In genomic region chr13:55512379-55513031, GRCm38 (mm10) we compare ENCODE assay signal across 7 mouse cellular contexts. TPM values are rescaled to one million over a fixed set of nuclear protein-coding genes. Genes with fewer than 3 reads are reported as not detected.
DNase-seq lines count a peak whose midpoint lies in the region; ATAC-seq and TF ChIP-seq lines count a peak whose summit lies in the region.

No protein-coding gene starts in this region.

- peak overlapping the region; percentile 88 for H3K4me3 ChIP-seq in ES-E14 (ENCODE audit: insufficient read depth in 1 of 2, low read depth in 1 of 2, low read length in 2 of 2, poor library complexity in 1 of 2, severe bottlenecking in 1 of 2)
- H3K4me3 ChIP-seq in embryonic facial prominence, embryonic 15.5 days (replicated peaks), result peak overlapping the region; percentile 63
- peak overlapping the region; percentile 88 for H3K4me3 ChIP-seq in heart, postnatal 0 days (ENCODE audit: low read depth, low read length)
- peak overlapping the region; percentile 78 for H3K4me3 ChIP-seq in midbrain, embryonic 12.5 days

- in situ Hi-C loops in ES-E14 (cut with MboI; ENCODE audit: low sequenced_read_pairs in 2 of 2, unreplicated experiment in 2 of 2), result no loop called here

- no peaks in the 10 kb centered on the region for H3K9me3 ChIP-seq in ES-E14 (ENCODE audit: control insufficient read depth, insufficient read depth, low read depth, low read length)
- no peaks in the 10 kb centered on the region for H3K9me3 ChIP-seq in embryonic facial prominence, embryonic 15.5 days (replicated peaks)
- H3K9me3 ChIP-seq in heart, postnatal 0 days (replicated peaks; ENCODE audit: control insufficient read depth, low read length), result no peaks in the 10 kb centered on the region
- no peaks in the 10 kb centered on the region for H3K9me3 ChIP-seq in midbrain, embryonic 12.5 days

- H3K27ac ChIP-seq in ES-E14 (ENCODE audit: insufficient read depth, low read depth, low read length, poor library complexity, severe bottlenecking), result peak overlapping the region; percentile 23; the same call in 1 of the 2 replicates
- H3K27ac ChIP-seq in embryonic facial prominence, embryonic 15.5 days (replicated peaks), result peak overlapping the region; percentile 88
- peak overlapping the region; percentile 94 for H3K27ac ChIP-seq in heart, postnatal 0 days (ENCODE audit: low read depth)
- H3K27ac ChIP-seq in midbrain, embryonic 12.5 days (replicated peaks), result peak overlapping the region; percentile 72; the same call in 1 of the 2 replicates

- peak; percentile 72 for ATAC-seq in embryonic facial prominence, embryonic 15.5 days (ENCODE audit: insufficient number of reproducible peaks, low FRiP score, low TSS enrichment, low read depth)
- ATAC-seq in heart, postnatal 0 days (ENCODE audit: insufficient read depth, low read depth), result peak; percentile 60
- peak; percentile 51 for ATAC-seq in midbrain, embryonic 12.5 days (ENCODE audit: low FRiP score, low read depth)

- H3K36me3 ChIP-seq in ES-E14 (ENCODE audit: control insufficient read depth, insufficient read depth, low read length, poor library complexity, severe bottlenecking), result peaks cover 17% of the 10 kb centered on the region; the same call in 1 of the 2 replicates
- H3K36me3 ChIP-seq in embryonic facial prominence, embryonic 15.5 days, result peaks cover 30% of the 10 kb centered on the region
- peaks cover 30% of the 10 kb centered on the region for H3K36me3 ChIP-seq in heart, postnatal 0 days (replicated peaks; ENCODE audit: control insufficient read depth, insufficient read depth, low read length)
- peaks cover 20% of the 10 kb centered on the region for H3K36me3 ChIP-seq in midbrain, embryonic 12.5 days

- peaks cover 5 to 33% of the 10 kb centered on the region in 2 experiments for H3K4me1 ChIP-seq in ES-E14 (ENCODE audit: control insufficient read depth in 2 of 2, insufficient read depth in 2 of 2, low read length in 2 of 2, poor library complexity in 1 of 2)
- peaks cover 42% of the 10 kb centered on the region for H3K4me1 ChIP-seq in embryonic facial prominence, embryonic 15.5 days
- peaks cover 27% of the 10 kb centered on the region for H3K4me1 ChIP-seq in heart, postnatal 0 days (ENCODE audit: control insufficient read depth, insufficient read depth)
- H3K4me1 ChIP-seq in midbrain, embryonic 12.5 days, result peaks cover 26% of the 10 kb centered on the region

- peak overlapping the region; percentile 76 for H3K4me2 ChIP-seq in embryonic facial prominence, embryonic 15.5 days (replicated peaks)
- peak overlapping the region; percentile 84 for H3K4me2 ChIP-seq in heart, postnatal 0 days (ENCODE audit: low read depth, low read length)
- peak overlapping the region; percentile 79 for H3K4me2 ChIP-seq in midbrain, embryonic 12.5 days (replicated peaks)

- H3K27me3 ChIP-seq in embryonic facial prominence, embryonic 15.5 days, result no peaks in the 10 kb centered on the region
- peaks cover 38% of the 10 kb centered on the region for H3K27me3 ChIP-seq in heart, postnatal 0 days (ENCODE audit: control insufficient read depth, insufficient read depth, low read length)
- peaks cover 13% of the 10 kb centered on the region; the same call in 1 of the 2 replicates for H3K27me3 ChIP-seq in midbrain, embryonic 12.5 days

- no peak for DNase-seq in ES-E14 (ENCODE audit: low read depth, low spot score)
- DNase-seq in adrenal gland, postnatal 25 days, result peak; percentile 54
- peak; percentile 73 for DNase-seq in heart, postnatal 0 days (ENCODE audit: low spot score)
- peak; percentile 72 to 84 for DNase-seq in kidney, postnatal 4 days
- DNase-seq in urinary bladder, postnatal 36 days (ENCODE audit: low spot score in 2 of 2), result peak; percentile 56 to 62

- TF ChIP-seq CTCF in heart, postnatal 0 days (IDR thresholded peaks at IDR 0.05; ENCODE audit: low read depth), result no peak

- under 1% methylated on average over 25 of the region's 25 CpGs for WGBS in embryonic facial prominence, embryonic 15.5 days
- 1% methylated on average over 25 of the region's 25 CpGs for WGBS in heart, postnatal 0 days
- 6% methylated on average over 24 of the region's 25 CpGs for WGBS in midbrain, embryonic 12.5 days

- H3K9ac ChIP-seq in ES-E14 (ENCODE audit: insufficient read depth, low read depth, low read length, poor library complexity, severe bottlenecking), result peak overlapping the region; percentile 89
- H3K9ac ChIP-seq in embryonic facial prominence, embryonic 15.5 days, result peak overlapping the region; percentile 66
- peak overlapping the region; percentile 89 for H3K9ac ChIP-seq in heart, postnatal 0 days (replicated peaks; ENCODE audit: low read depth, low read length)
- H3K9ac ChIP-seq in midbrain, embryonic 12.5 days (replicated peaks), result peak overlapping the region; percentile 83

- no peak for TF ChIP-seq EP300 in heart, postnatal 0 days (IDR thresholded peaks at IDR 0.05; ENCODE audit: low read depth)

TF ChIP-seq in ES-E14, 5 proteins besides CTCF, POLR2A, EP300 and RAD21:
- no peak for TF ChIP-seq ZNF384 (IDR thresholded peaks at IDR 0.05; ENCODE audit: low read depth, low read length)
- no peak for TF ChIP-seq MAFK (IDR thresholded peaks at IDR 0.05; ENCODE audit: insufficient read depth, low read depth, low read length)
- no peak for TF ChIP-seq ZC3H11A (IDR thresholded peaks at IDR 0.05; ENCODE audit: borderline replicate concordance, low read depth, low read length)
- TF ChIP-seq HCFC1 (IDR thresholded peaks at IDR 0.05; ENCODE audit: borderline replicate concordance, insufficient read depth, low read length), result no peak
- no peak for TF ChIP-seq CHD2 (IDR thresholded peaks at IDR 0.05; ENCODE audit: low read depth, low read length)

RNA-seq across cellular contexts. Expression of gene Pdlim7, which starts 1.0 kb away (rescaled TPM):
- total RNA-seq in ES-E14 (2012; rRNA removed), result 46.7 and 58.2 TPM in 2 replicates
- 17.6 and 18.7 TPM in 2 replicates for total RNA-seq in adrenal gland, postnatal 25 days (2021)
- polyA plus RNA-seq in embryonic facial prominence, embryonic 15.5 days (2015; fragmentation: Nextera tagmentation; extraction: Ambion mirVana), result 165 and 180 TPM in 2 replicates
- total RNA-seq in heart, postnatal 0 days (2014; rRNA removed; ENCODE audit: low replicate concordance), result 134 and 186 TPM in 2 replicates
- 190 and 210 TPM in 2 replicates for polyA plus RNA-seq in heart, postnatal 0 days (2015; fragmentation: Nextera tagmentation; extraction: Ambion mirVana)
- polyA plus RNA-seq in midbrain, embryonic 12.5 days (2016; fragmentation: Nextera tagmentation; extraction: Ambion mirVana), result 140 and 156 TPM in 2 replicates

RNA-seq across cellular contexts. Expression of gene Dok3, which starts 16.6 kb away (rescaled TPM):
- 0.98 and 1.7 TPM in 2 replicates for total RNA-seq in ES-E14 (2012; rRNA removed)
- total RNA-seq in adrenal gland, postnatal 25 days (2021), result 3.4 and 4.4 TPM in 2 replicates
- polyA plus RNA-seq in embryonic facial prominence, embryonic 15.5 days (2015; fragmentation: Nextera tagmentation; extraction: Ambion mirVana), result 5.5 and 6.3 TPM in 2 replicates
- total RNA-seq in heart, postnatal 0 days (2014; rRNA removed; ENCODE audit: low replicate concordance), result 2.7 and 2.8 TPM in 2 replicates
- polyA plus RNA-seq in heart, postnatal 0 days (2015; fragmentation: Nextera tagmentation; extraction: Ambion mirVana), result 0.95 and 1.4 TPM in 2 replicates
- 2.9 and 4.6 TPM in 2 replicates for polyA plus RNA-seq in midbrain, embryonic 12.5 days (2016; fragmentation: Nextera tagmentation; extraction: Ambion mirVana)

RNA-seq across cellular contexts. Expression of gene Ddx41, which starts 24.0 kb away (rescaled TPM):
- total RNA-seq in ES-E14 (2012; rRNA removed), result 85.9 and 120 TPM in 2 replicates
- total RNA-seq in adrenal gland, postnatal 25 days (2021), result 52.6 and 57.3 TPM in 2 replicates
- 61.4 and 66.2 TPM in 2 replicates for polyA plus RNA-seq in embryonic facial prominence, embryonic 15.5 days (2015; fragmentation: Nextera tagmentation; extraction: Ambion mirVana)
- 25.3 and 30.4 TPM in 2 replicates for total RNA-seq in heart, postnatal 0 days (2014; rRNA removed; ENCODE audit: low replicate concordance)
- 16.3 and 17.3 TPM in 2 replicates for polyA plus RNA-seq in heart, postnatal 0 days (2015; fragmentation: Nextera tagmentation; extraction: Ambion mirVana)
- polyA plus RNA-seq in midbrain, embryonic 12.5 days (2016; fragmentation: Nextera tagmentation; extraction: Ambion mirVana), result 64.6 and 73.4 TPM in 2 replicates

RNA-seq across cellular contexts. Expression of gene Dbn1, which starts 24.6 kb away (rescaled TPM):
- total RNA-seq in ES-E14 (2012; rRNA removed), result 77.0 and 83.8 TPM in 2 replicates
- 14.6 and 19.1 TPM in 2 replicates for total RNA-seq in adrenal gland, postnatal 25 days (2021)
- polyA plus RNA-seq in embryonic facial prominence, embryonic 15.5 days (2015; fragmentation: Nextera tagmentation; extraction: Ambion mirVana), result 190 and 193 TPM in 2 replicates
- 38.5 and 46.0 TPM in 2 replicates for total RNA-seq in heart, postnatal 0 days (2014; rRNA removed; ENCODE audit: low replicate concordance)
- 30.2 and 30.9 TPM in 2 replicates for polyA plus RNA-seq in heart, postnatal 0 days (2015; fragmentation: Nextera tagmentation; extraction: Ambion mirVana)
- polyA plus RNA-seq in midbrain, embryonic 12.5 days (2016; fragmentation: Nextera tagmentation; extraction: Ambion mirVana), result 558 and 585 TPM in 2 replicates

RNA-seq across cellular contexts. Expression of gene Prr7, which starts 48.4 kb away (rescaled TPM):
- 2.5 and 5.8 TPM in 2 replicates for total RNA-seq in ES-E14 (2012; rRNA removed)
- total RNA-seq in adrenal gland, postnatal 25 days (2021), result 3.8 and 3.9 TPM in 2 replicates
- 1.5 TPM in 2 replicates for polyA plus RNA-seq in embryonic facial prominence, embryonic 15.5 days (2015; fragmentation: Nextera tagmentation; extraction: Ambion mirVana)
- 3.6 and 8.2 TPM in 2 replicates for total RNA-seq in heart, postnatal 0 days (2014; rRNA removed; ENCODE audit: low replicate concordance)
- 0.08 TPM in 1 of 2 replicates, not detected in the other for polyA plus RNA-seq in heart, postnatal 0 days (2015; fragmentation: Nextera tagmentation; extraction: Ambion mirVana)
- 2.0 and 2.3 TPM in 2 replicates for polyA plus RNA-seq in midbrain, embryonic 12.5 days (2016; fragmentation: Nextera tagmentation; extraction: Ambion mirVana)

Comparison
In these comparisons a context has a peak if more than half of its experiments do, and no peak if none do; other contexts are left out.
1. H3K27ac ChIP-seq: peak in every context shown above with its lines; median percentile 94 in heart, postnatal 0 days; 88 in embryonic facial prominence, embryonic 15.5 days; 72 in midbrain, embryonic 12.5 days; 23 in ES-E14.